Mouse (Mus musculus) effector memory CD4-positive, alpha-beta T cell, adult 7 months (primary cell): ENCODE results near the gene Hirip3. TPM values are rescaled to one million over a fixed set of nuclear protein-coding genes. Genes with fewer than 3 reads are reported as not detected.

Source experiments
- polyA plus RNA-seq: library from polyadenylated mRNA; unstranded; fragments of 100-300 nt; shearing (Covaris generic); gene quantifications from one replicate; pipeline ENCODE4 v1.2.1, GENCODE M21; 2017

Hirip3 gene
- 13.9 TPM for polyA plus RNA-seq

GRCm38 (mm10) chr7:126861429-126862130, at the start of gene Hirip3:
Gene Hirip3, plus strand, starts transcription at chr7:126861972.

GRCm38 (mm10) chr7:126831539-126831938, 30.2 kb upstream of the Hirip3 start, which contains the start of gene 4930451I11Rik:
Gene 4930451I11Rik, minus strand, starts transcription at chr7:126831639.

GRCm38 (mm10) chr7:126847116-126847420, 14.7 kb upstream of the Hirip3 start, which contains the start of gene Doc2a:
Gene Doc2a, plus strand, starts transcription at chr7:126847416.

GRCm38 (mm10) chr7:126862147-126862784, 494 bp downstream of the Hirip3 start, which contains the start of gene Ino80e:
Gene Ino80e, minus strand, starts transcription at chr7:126862377.

GRCm38 (mm10) chr7:126884286-126885164, 22.8 kb downstream of the Hirip3 start, which contains the start of gene Taok2:
Gene Taok2, minus strand, starts transcription at chr7:126884703.

Other genes starting within 250 kb of the Hirip3 start
- gene Nupr1, start 231.1 kb upstream of the Hirip3 start, polyA plus RNA-seq = 1.8 TPM
- 79.6 TPM for gene Sgf29, start 212.7 kb upstream of the Hirip3 start, polyA plus RNA-seq
- 0.29 TPM for gene Sult1a1, start 185.5 kb upstream of the Hirip3 start, polyA plus RNA-seq
- 102 TPM for gene Bola2, start 166.6 kb upstream of the Hirip3 start, polyA plus RNA-seq
- 2.0 TPM for gene Slx1b, start 166.2 kb upstream of the Hirip3 start, polyA plus RNA-seq
- gene Coro1a, start 154.2 kb upstream of the Hirip3 start, polyA plus RNA-seq = 1,760 TPM
- gene Mapk3, start 102.4 kb upstream of the Hirip3 start, polyA plus RNA-seq = 18.7 TPM
- 2.5 TPM for gene Gdpd3, start 95.6 kb upstream of the Hirip3 start, polyA plus RNA-seq
- gene Ypel3, start 85.0 kb upstream of the Hirip3 start, polyA plus RNA-seq = 341 TPM
- gene Tbx6, start 80.5 kb upstream of the Hirip3 start, polyA plus RNA-seq = 2.8 TPM
- gene Ppp4c, start 69.5 kb upstream of the Hirip3 start, polyA plus RNA-seq = 405 TPM
- not detected for gene Fam57b, start 64.3 kb upstream of the Hirip3 start, polyA plus RNA-seq
- not detected for gene 4930451I11Rik, start 30.3 kb upstream of the Hirip3 start, polyA plus RNA-seq
- gene Doc2a, start 14.6 kb upstream of the Hirip3 start, polyA plus RNA-seq = 0.45 TPM
- 55.1 TPM for gene Ino80e, start 405 bp downstream of the Hirip3 start, polyA plus RNA-seq
- 39.3 TPM for gene Taok2, start 22.7 kb downstream of the Hirip3 start, polyA plus RNA-seq
- 41.2 TPM for gene Tmem219, start 60.9 kb downstream of the Hirip3 start, polyA plus RNA-seq
- 37.4 TPM for gene Kctd13, start 66.9 kb downstream of the Hirip3 start, polyA plus RNA-seq
- 0.30 TPM for gene Asphd1, start 87.6 kb downstream of the Hirip3 start, polyA plus RNA-seq
- 0.27 TPM for gene Sez6l2, start 88.6 kb downstream of the Hirip3 start, polyA plus RNA-seq
- 127 TPM for gene Cdipt, start 113.9 kb downstream of the Hirip3 start, polyA plus RNA-seq
- 0.57 TPM for gene Cdiptos, start 114.1 kb downstream of the Hirip3 start, polyA plus RNA-seq
- 75.7 TPM for gene Mvp, start 152.6 kb downstream of the Hirip3 start, polyA plus RNA-seq
- 1.7 TPM for gene Pagr1b, start 154.5 kb downstream of the Hirip3 start, polyA plus RNA-seq
- 49.8 TPM for gene Pagr1a, start 155.4 kb downstream of the Hirip3 start, polyA plus RNA-seq
- 13.4 TPM for gene Gm42742, start 159.1 kb downstream of the Hirip3 start, polyA plus RNA-seq
- 4.9 TPM for gene Prrt2, start 159.2 kb downstream of the Hirip3 start, polyA plus RNA-seq
- 66.5 TPM for gene Maz, start 165.1 kb downstream of the Hirip3 start, polyA plus RNA-seq
- gene Kif22, start 180.5 kb downstream of the Hirip3 start, polyA plus RNA-seq = 3.0 TPM
- gene Zg16, start 225.4 kb downstream of the Hirip3 start, polyA plus RNA-seq = not detected
- gene AI467606, start 229.4 kb downstream of the Hirip3 start, polyA plus RNA-seq = 70.4 TPM